Mouse (Mus musculus): ENCODE measurements at regions not wholly inside any gene's neighbourhood (a gene's known extent, or its start where the extent isn't known, plus 50 kb on each side); places are given as distances from the start of the nearest gene placed in this dataset.

GRCm38 (mm10) chr9:115612908-115613307, 296.3 kb upstream of the Gadl1 start:
- H3K4me3 ChIP-seq (replicated peaks; ENCODE audit: low read length) = no peak overlapping the region
- H3K4me2 ChIP-seq (ENCODE audit: low read depth, low read length) = no peak overlapping the region
- no peaks in the 10 kb centered on the region for H3K36me3 ChIP-seq (ENCODE audit: control insufficient read depth, insufficient read depth, low read length)
- no peak overlapping the region for H3K27ac ChIP-seq (ENCODE audit: low read length)
- no peak overlapping the region for H3K9ac ChIP-seq (ENCODE audit: low read length)
- no peaks in the 10 kb centered on the region for H3K9me3 ChIP-seq (replicated peaks; ENCODE audit: control insufficient read depth, low read length)
- WGBS = 49% methylated on average over 6 of the region's 6 CpGs
- H3K4me1 ChIP-seq (ENCODE audit: control insufficient read depth, insufficient read depth, low read length) = no peaks in the 10 kb centered on the region
- no peaks in the 10 kb centered on the region for H3K27me3 ChIP-seq (ENCODE audit: control insufficient read depth, insufficient read depth, low read length)
- peak; percentile 25; the same call in 1 of the 2 replicates for ATAC-seq (ENCODE audit: insufficient read depth, low FRiP score)

- 63% methylated on average over 2 of the region's 2 CpGs for WGBS
- Histone ChIP-seq H3K36me3 (ENCODE audit: control insufficient read depth, insufficient read depth, low read length) (no peaks in the 10 kb centered on the region), H3K9me3 (replicated peaks; ENCODE audit: control insufficient read depth, low read length) (no peaks in the 10 kb centered on the region), H3K9ac (ENCODE audit: low read length) (no peak overlapping the region), H3K27me3 (ENCODE audit: control insufficient read depth, insufficient read depth, low read length) (no peaks in the 10 kb centered on the region), H3K27ac (ENCODE audit: low read length) (no peak overlapping the region), H3K4me1 (ENCODE audit: control insufficient read depth, insufficient read depth, low read length) (no peaks in the 10 kb centered on the region), H3K4me2 (ENCODE audit: low read depth, low read length) (no peak overlapping the region), H3K4me3 (replicated peaks; ENCODE audit: low read length) (no peak overlapping the region)
- ATAC-seq (ENCODE audit: insufficient read depth, low FRiP score) = no peak
Observed at GRCm38 (mm10) chr9:115614007-115614406, 295.2 kb upstream of the Gadl1 start.

- no peak for ATAC-seq (ENCODE audit: insufficient read depth, low FRiP score)
- no peaks in the 10 kb centered on the region for H3K9me3 ChIP-seq (replicated peaks; ENCODE audit: control insufficient read depth, low read length)
- no peak overlapping the region for H3K27ac ChIP-seq (ENCODE audit: low read length)
- H3K4me2 ChIP-seq (ENCODE audit: low read depth, low read length) = no peak overlapping the region
- H3K4me1 ChIP-seq (ENCODE audit: control insufficient read depth, insufficient read depth, low read length) = no peaks in the 10 kb centered on the region
- H3K4me3 ChIP-seq (replicated peaks; ENCODE audit: low read length) = no peak overlapping the region
- H3K36me3 ChIP-seq (ENCODE audit: control insufficient read depth, insufficient read depth, low read length) = no peaks in the 10 kb centered on the region
- no peaks in the 10 kb centered on the region for H3K27me3 ChIP-seq (ENCODE audit: control insufficient read depth, insufficient read depth, low read length)
- WGBS = 69% methylated on average over 6 of the region's 6 CpGs
- H3K9ac ChIP-seq (ENCODE audit: low read length) = no peak overlapping the region
Observed at GRCm38 (mm10) chr9:115617909-115618308, 291.3 kb upstream of the Gadl1 start.

- Histone ChIP-seq H3K4me1 (ENCODE audit: control insufficient read depth, insufficient read depth, low read length) (no peaks in the 10 kb centered on the region), H3K27ac (ENCODE audit: low read length) (no peak overlapping the region), H3K4me2 (ENCODE audit: low read depth, low read length) (no peak overlapping the region), H3K9me3 (replicated peaks; ENCODE audit: control insufficient read depth, low read length) (no peaks in the 10 kb centered on the region), H3K36me3 (ENCODE audit: control insufficient read depth, insufficient read depth, low read length) (no peaks in the 10 kb centered on the region), H3K4me3 (replicated peaks; ENCODE audit: low read length) (no peak overlapping the region), H3K27me3 (ENCODE audit: control insufficient read depth, insufficient read depth, low read length) (no peaks in the 10 kb centered on the region), H3K9ac (ENCODE audit: low read length) (no peak overlapping the region)
- ATAC-seq (ENCODE audit: insufficient read depth, low FRiP score) = no peak
- 39% methylated on average over 5 of the region's 5 CpGs for WGBS
Observed at GRCm38 (mm10) chr9:115623948-115624347, 285.3 kb upstream of the Gadl1 start.

- Histone ChIP-seq H3K4me2 (ENCODE audit: low read depth, low read length) (no peak overlapping the region), H3K36me3 (ENCODE audit: control insufficient read depth, insufficient read depth, low read length) (no peaks in the 10 kb centered on the region), H3K9ac (ENCODE audit: low read length) (no peak overlapping the region), H3K9me3 (replicated peaks; ENCODE audit: control insufficient read depth, low read length) (no peaks in the 10 kb centered on the region), H3K27ac (ENCODE audit: low read length) (no peak overlapping the region), H3K4me3 (replicated peaks; ENCODE audit: low read length) (no peak overlapping the region), H3K27me3 (ENCODE audit: control insufficient read depth, insufficient read depth, low read length) (no peaks in the 10 kb centered on the region), H3K4me1 (ENCODE audit: control insufficient read depth, insufficient read depth, low read length) (no peaks in the 10 kb centered on the region)
- ATAC-seq (ENCODE audit: insufficient read depth, low FRiP score) = no peak
- WGBS = 76% methylated on average over 15 of the region's 15 CpGs
Observed at GRCm38 (mm10) chr9:115624721-115625496, 284.3 kb upstream of the Gadl1 start.

GRCm38 (mm10) chr9:115627551-115627950, 281.7 kb upstream of the Gadl1 start:
- no peaks in the 10 kb centered on the region for H3K27me3 ChIP-seq (ENCODE audit: control insufficient read depth, insufficient read depth, low read length)
- H3K4me3 ChIP-seq (replicated peaks; ENCODE audit: low read length) = no peak overlapping the region
- no peak overlapping the region for H3K27ac ChIP-seq (ENCODE audit: low read length)
- H3K4me2 ChIP-seq (ENCODE audit: low read depth, low read length) = no peak overlapping the region
- ATAC-seq (ENCODE audit: insufficient read depth, low FRiP score) = no peak
- H3K9me3 ChIP-seq (replicated peaks; ENCODE audit: control insufficient read depth, low read length) = no peaks in the 10 kb centered on the region
- H3K4me1 ChIP-seq (ENCODE audit: control insufficient read depth, insufficient read depth, low read length) = no peaks in the 10 kb centered on the region
- WGBS = 66% methylated on average over 3 of the region's 3 CpGs
- no peak overlapping the region for H3K9ac ChIP-seq (ENCODE audit: low read length)
- no peaks in the 10 kb centered on the region for H3K36me3 ChIP-seq (ENCODE audit: control insufficient read depth, insufficient read depth, low read length)

- no peak for ATAC-seq (ENCODE audit: insufficient read depth, low FRiP score)
- 63% methylated on average over 6 of the region's 6 CpGs for WGBS
- no peak overlapping the region for H3K4me3 ChIP-seq (replicated peaks; ENCODE audit: low read length)
- no peaks in the 10 kb centered on the region for H3K27me3 ChIP-seq (ENCODE audit: control insufficient read depth, insufficient read depth, low read length)
- H3K4me1 ChIP-seq (ENCODE audit: control insufficient read depth, insufficient read depth, low read length) = no peaks in the 10 kb centered on the region
- H3K4me2 ChIP-seq (ENCODE audit: low read depth, low read length) = no peak overlapping the region
- no peaks in the 10 kb centered on the region for H3K9me3 ChIP-seq (replicated peaks; ENCODE audit: control insufficient read depth, low read length)
- no peaks in the 10 kb centered on the region for H3K36me3 ChIP-seq (ENCODE audit: control insufficient read depth, insufficient read depth, low read length)
- no peak overlapping the region for H3K27ac ChIP-seq (ENCODE audit: low read length)
- no peak overlapping the region for H3K9ac ChIP-seq (ENCODE audit: low read length)
Observed at GRCm38 (mm10) chr9:115637114-115637513, 272.1 kb upstream of the Gadl1 start.

GRCm38 (mm10) chr9:115640781-115641180, 268.5 kb upstream of the Gadl1 start:
- no peak overlapping the region for H3K4me3 ChIP-seq (replicated peaks; ENCODE audit: low read length)
- H3K4me1 ChIP-seq (ENCODE audit: control insufficient read depth, insufficient read depth, low read length) = no peaks in the 10 kb centered on the region
- ATAC-seq (ENCODE audit: insufficient read depth, low FRiP score) = no peak
- H3K4me2 ChIP-seq (ENCODE audit: low read depth, low read length) = no peak overlapping the region
- H3K36me3 ChIP-seq (ENCODE audit: control insufficient read depth, insufficient read depth, low read length) = no peaks in the 10 kb centered on the region
- H3K9me3 ChIP-seq (replicated peaks; ENCODE audit: control insufficient read depth, low read length) = no peaks in the 10 kb centered on the region
- 86% methylated on average over 2 of the region's 2 CpGs for WGBS
- no peak overlapping the region for H3K9ac ChIP-seq (ENCODE audit: low read length)
- H3K27me3 ChIP-seq (ENCODE audit: control insufficient read depth, insufficient read depth, low read length) = no peaks in the 10 kb centered on the region
- no peak overlapping the region for H3K27ac ChIP-seq (ENCODE audit: low read length)

- no peaks in the 10 kb centered on the region for H3K27me3 ChIP-seq (ENCODE audit: control insufficient read depth, insufficient read depth, low read length)
- ATAC-seq (ENCODE audit: insufficient read depth, low FRiP score) = no peak
- no peak overlapping the region for H3K4me3 ChIP-seq (replicated peaks; ENCODE audit: low read length)
- H3K36me3 ChIP-seq (ENCODE audit: control insufficient read depth, insufficient read depth, low read length) = no peaks in the 10 kb centered on the region
- WGBS = 20% methylated on average over 4 of the region's 4 CpGs
- no peak overlapping the region for H3K4me2 ChIP-seq (ENCODE audit: low read depth, low read length)
- no peaks in the 10 kb centered on the region for H3K4me1 ChIP-seq (ENCODE audit: control insufficient read depth, insufficient read depth, low read length)
- H3K9ac ChIP-seq (ENCODE audit: low read length) = no peak overlapping the region
- H3K27ac ChIP-seq (ENCODE audit: low read length) = no peak overlapping the region
- no peaks in the 10 kb centered on the region for H3K9me3 ChIP-seq (replicated peaks; ENCODE audit: control insufficient read depth, low read length)
Observed at GRCm38 (mm10) chr9:115642032-115642431, 267.2 kb upstream of the Gadl1 start.
